Mouse (Mus musculus): ENCODE measurements around the gene Axin2. TPM values are rescaled to one million over a fixed set of nuclear protein-coding genes. Genes with fewer than 3 reads are reported as not detected.

The Axin2 gene
- polyA plus RNA-seq, 1 experiment, result 7.7 TPM

- Histone ChIP-seq H3K27ac (ENCODE audit: insufficient read depth, low read length) (no peak overlapping the region), H3K4me1 (ENCODE audit: control insufficient read depth, insufficient read depth, low read length) (0 out of 2 replicates have a peak, but pooled peaks cover 3% of the 10 kb centered on the region), H3K4me3 (ENCODE audit: insufficient read depth, low read length) (no peak overlapping the region)
- no peak for TF ChIP-seq CTCF (IDR thresholded peaks at IDR 0.05; ENCODE audit: borderline replicate concordance, insufficient read depth, low read length)
- TF ChIP-seq POLR2A (IDR thresholded peaks at IDR 0.05; ENCODE audit: low read depth, low read length), result no peak
Observed at GRCm38 (mm10) chr11:108981012-108981411, 60.9 kb downstream of the Axin2 start.

DNA sequence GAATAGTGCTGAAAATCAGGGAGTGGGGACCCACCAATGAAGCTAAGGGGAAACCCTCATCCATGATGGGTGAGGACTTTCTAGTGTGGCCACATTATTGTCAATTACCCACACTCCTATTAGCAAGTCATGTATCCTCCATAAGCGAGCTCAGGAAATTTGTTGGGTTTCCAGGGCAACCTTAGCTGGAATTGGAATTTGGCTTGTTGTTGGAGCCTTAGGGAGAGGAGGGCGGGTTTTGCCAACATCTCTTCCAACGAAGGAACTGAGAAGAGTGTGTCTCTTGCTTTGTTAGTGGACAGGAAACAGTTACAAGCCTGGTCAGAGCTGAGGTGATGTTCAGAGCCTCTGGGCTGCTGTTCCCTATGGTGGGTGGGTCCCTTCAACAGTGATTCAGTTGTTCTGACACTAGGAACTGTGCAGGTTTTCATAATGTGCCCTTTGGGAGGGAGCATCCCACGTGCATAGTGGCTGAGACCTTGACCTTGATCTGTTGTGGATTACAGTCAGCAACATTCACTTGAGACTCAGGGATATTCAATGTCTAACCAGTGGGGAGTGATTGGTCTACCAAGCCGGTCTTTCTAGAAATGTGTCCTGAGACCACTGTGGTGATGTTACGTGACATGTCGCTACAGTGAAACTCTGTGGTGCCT is 63.4 kb downstream of the Axin2 start:
- 0 out of 2 replicates have a peak, but pooled peaks cover 3% of the 10 kb centered on the region for H3K4me1 ChIP-seq (ENCODE audit: control insufficient read depth, insufficient read depth, low read length)
- no peak overlapping the region for H3K27ac ChIP-seq (ENCODE audit: insufficient read depth, low read length)
- no peak overlapping the region for H3K4me3 ChIP-seq (ENCODE audit: insufficient read depth, low read length)
- TF ChIP-seq CTCF (IDR thresholded peaks at IDR 0.05; ENCODE audit: borderline replicate concordance, insufficient read depth, low read length) (no peak), POLR2A (IDR thresholded peaks at IDR 0.05; ENCODE audit: low read depth, low read length) (no peak)

DNA sequence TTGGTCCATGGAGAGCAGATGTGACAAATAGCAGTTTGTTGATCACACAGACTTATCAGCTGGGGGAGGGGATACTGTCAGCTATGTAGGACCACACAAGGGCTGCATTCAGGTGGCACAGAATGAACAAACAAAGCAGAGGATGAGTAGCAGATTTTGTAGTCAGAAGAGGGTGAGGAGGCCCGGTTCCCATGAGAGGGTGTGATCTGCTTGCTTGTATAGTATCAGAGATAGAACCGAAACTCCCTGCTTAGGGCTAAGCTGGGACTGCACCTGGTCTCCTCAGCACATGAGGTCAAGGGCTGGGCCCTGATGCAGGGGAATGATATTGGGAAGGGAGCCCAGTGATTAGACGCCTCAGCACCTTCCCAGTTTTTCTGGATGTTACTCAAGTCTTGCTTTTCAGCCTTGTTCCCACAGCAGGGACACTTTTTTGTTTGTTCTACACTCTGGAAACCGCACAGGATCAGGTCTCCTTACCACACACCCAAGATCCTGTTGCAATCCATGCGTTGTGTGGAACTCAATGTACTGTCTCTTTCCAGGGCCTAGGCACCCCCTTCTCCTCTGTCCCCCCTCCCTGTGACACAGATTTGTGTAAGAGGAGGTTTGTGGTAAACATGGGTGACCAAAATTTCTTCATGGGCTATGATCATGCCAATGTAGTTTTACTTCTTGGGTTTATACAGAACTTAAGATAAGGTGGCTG is 64.7 kb downstream of the Axin2 start:
- no peak overlapping the region for H3K27ac ChIP-seq (ENCODE audit: insufficient read depth, low read length)
- H3K4me1 ChIP-seq (ENCODE audit: control insufficient read depth, insufficient read depth, low read length), result 0 out of 2 replicates have a peak, but pooled peaks cover 3% of the 10 kb centered on the region
- no peak overlapping the region for H3K4me3 ChIP-seq (ENCODE audit: insufficient read depth, low read length)
- TF ChIP-seq CTCF (IDR thresholded peaks at IDR 0.05; ENCODE audit: borderline replicate concordance, insufficient read depth, low read length) (no peak), POLR2A (IDR thresholded peaks at IDR 0.05; ENCODE audit: low read depth, low read length) (no peak)

- Histone ChIP-seq H3K27ac (ENCODE audit: insufficient read depth, low read length) (no peak overlapping the region), H3K4me3 (ENCODE audit: insufficient read depth, low read length) (no peak overlapping the region), H3K4me1 (ENCODE audit: control insufficient read depth, insufficient read depth, low read length) (no peaks in the 10 kb centered on the region)
- TF ChIP-seq CTCF (IDR thresholded peaks at IDR 0.05; ENCODE audit: borderline replicate concordance, insufficient read depth, low read length) (no peak), POLR2A (IDR thresholded peaks at IDR 0.05; ENCODE audit: low read depth, low read length) (no peak)
Observed at GRCm38 (mm10) chr11:108985836-108986235, 65.7 kb downstream of the Axin2 start.

DNA sequence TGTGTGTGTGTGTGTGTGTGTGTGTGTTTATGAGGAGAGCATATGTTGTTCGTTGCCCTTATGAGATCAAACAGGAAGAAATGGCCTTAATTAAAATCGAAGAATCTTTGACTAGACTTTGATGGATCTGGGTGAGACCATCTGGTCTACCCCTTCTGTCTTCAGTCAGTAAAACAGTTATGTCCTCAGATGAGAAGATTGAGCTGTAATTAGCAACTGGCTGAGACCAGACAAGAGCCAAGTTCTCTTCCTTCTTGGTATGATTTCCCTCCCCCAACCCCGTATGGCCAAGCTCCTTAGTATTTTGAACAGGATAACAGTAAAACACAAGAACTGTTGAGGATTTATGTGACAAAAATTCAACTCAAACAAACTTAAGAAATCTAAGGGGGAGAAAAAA is 67.1 kb downstream of the Axin2 start:
- Histone ChIP-seq H3K27ac (ENCODE audit: insufficient read depth, low read length) (no peak overlapping the region), H3K4me1 (ENCODE audit: control insufficient read depth, insufficient read depth, low read length) (no peaks in the 10 kb centered on the region), H3K4me3 (ENCODE audit: insufficient read depth, low read length) (no peak overlapping the region)
- TF ChIP-seq POLR2A (IDR thresholded peaks at IDR 0.05; ENCODE audit: low read depth, low read length), result no peak
- no peak for TF ChIP-seq CTCF (IDR thresholded peaks at IDR 0.05; ENCODE audit: borderline replicate concordance, insufficient read depth, low read length)

DNA sequence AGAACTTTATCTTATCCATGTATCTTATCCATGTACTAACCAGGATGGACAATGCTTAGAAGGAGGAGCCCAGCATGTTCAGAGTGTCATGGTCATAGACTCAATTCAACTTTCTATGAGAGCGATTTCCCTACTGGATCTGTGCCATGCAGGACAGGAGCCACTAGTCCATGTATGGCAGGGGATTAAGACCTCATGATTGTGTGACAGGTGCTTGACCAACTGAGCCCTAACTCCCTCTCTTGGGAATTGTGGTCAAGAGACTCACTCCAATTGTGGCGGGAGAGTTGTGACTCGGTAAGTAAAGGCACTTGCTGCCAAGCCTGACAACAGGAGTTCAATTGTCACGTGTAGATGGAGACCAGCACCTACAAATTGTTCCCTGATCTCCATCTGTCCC is 67.6 kb downstream of the Axin2 start:
- H3K4me3 ChIP-seq (ENCODE audit: insufficient read depth, low read length), result no peak overlapping the region
- H3K4me1 ChIP-seq (ENCODE audit: control insufficient read depth, insufficient read depth, low read length), result no peaks in the 10 kb centered on the region
- TF ChIP-seq CTCF (IDR thresholded peaks at IDR 0.05; ENCODE audit: borderline replicate concordance, insufficient read depth, low read length) (no peak), POLR2A (IDR thresholded peaks at IDR 0.05; ENCODE audit: low read depth, low read length) (no peak)
- no peak overlapping the region for H3K27ac ChIP-seq (ENCODE audit: insufficient read depth, low read length)

GRCm38 (mm10) chr11:108988258-108988657 is 68.1 kb downstream of the Axin2 start:
- H3K27ac ChIP-seq (ENCODE audit: insufficient read depth, low read length), result no peak overlapping the region

DNA sequence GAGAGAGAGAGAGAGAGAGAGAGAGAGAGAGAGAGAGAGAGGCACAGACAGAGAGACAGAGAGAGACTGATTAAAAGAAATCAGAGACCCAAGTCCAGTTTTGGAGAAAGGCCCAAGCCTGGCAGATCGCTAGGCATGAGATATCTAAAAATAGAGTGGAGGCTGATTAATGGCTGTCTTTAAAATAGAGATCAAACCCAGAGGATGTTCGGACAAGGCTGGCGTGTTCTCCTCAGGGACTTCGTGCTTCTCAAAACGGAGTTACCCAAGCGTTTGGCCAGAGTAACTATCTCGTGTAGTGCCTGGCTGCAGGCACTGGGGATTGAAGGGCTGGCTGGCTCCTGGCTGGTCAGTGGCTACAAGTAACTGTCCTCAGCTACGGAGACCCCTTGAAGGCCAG is 69.8 kb downstream of the Axin2 start:
- TF ChIP-seq CTCF (IDR thresholded peaks at IDR 0.05; ENCODE audit: borderline replicate concordance, insufficient read depth, low read length) (no peak), POLR2A (IDR thresholded peaks at IDR 0.05; ENCODE audit: low read depth, low read length) (no peak)
- H3K4me1 ChIP-seq (ENCODE audit: control insufficient read depth, insufficient read depth, low read length), result no peaks in the 10 kb centered on the region

More at GRCm38 (mm10) chr11:108988258-108988657, 68.1 kb downstream of the Axin2 start:
- TF ChIP-seq POLR2A (IDR thresholded peaks at IDR 0.05; ENCODE audit: low read depth, low read length), result no peak
- TF ChIP-seq CTCF (IDR thresholded peaks at IDR 0.05; ENCODE audit: borderline replicate concordance, insufficient read depth, low read length), result no peak
- Histone ChIP-seq H3K4me1 (ENCODE audit: control insufficient read depth, insufficient read depth, low read length) (no peaks in the 10 kb centered on the region), H3K4me3 (ENCODE audit: insufficient read depth, low read length) (no peak overlapping the region)

DNA sequence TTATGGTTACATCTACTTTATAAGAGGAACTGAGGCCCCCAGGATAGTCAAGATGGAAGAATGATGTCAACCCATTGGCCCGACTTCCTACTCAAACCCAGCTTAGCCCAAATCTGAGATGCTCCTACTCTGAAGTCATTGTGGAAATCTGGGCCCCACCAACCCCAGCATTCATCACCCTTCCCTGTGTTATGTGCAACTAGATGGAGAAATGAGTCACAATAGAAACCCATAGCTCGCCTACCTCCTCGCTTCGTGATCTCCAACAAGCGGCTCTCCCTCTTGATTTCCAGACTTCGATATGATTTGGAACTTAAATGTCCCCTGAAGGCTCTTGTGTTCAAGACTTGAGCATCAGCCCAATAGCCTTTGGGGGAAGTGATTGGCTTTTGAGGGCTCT is 73.3 kb downstream of the Axin2 start:
- Histone ChIP-seq H3K4me1 (ENCODE audit: control insufficient read depth, insufficient read depth, low read length) (no peaks in the 10 kb centered on the region), H3K27ac (ENCODE audit: insufficient read depth, low read length) (no peak overlapping the region), H3K4me3 (ENCODE audit: insufficient read depth, low read length) (no peak overlapping the region)
- no peak for TF ChIP-seq POLR2A (IDR thresholded peaks at IDR 0.05; ENCODE audit: low read depth, low read length)
- no peak for TF ChIP-seq CTCF (IDR thresholded peaks at IDR 0.05; ENCODE audit: borderline replicate concordance, insufficient read depth, low read length)

More for the DNA sequence above, 69.8 kb downstream of the Axin2 start:
- no peak overlapping the region for H3K4me3 ChIP-seq (ENCODE audit: insufficient read depth, low read length)
- H3K27ac ChIP-seq (ENCODE audit: insufficient read depth, low read length), result no peak overlapping the region

All from embryonic fibroblast, embryonic 13.5 days (primary cell).